Mouse (Mus musculus): ENCODE data around the gene Spdef. TPM values are rescaled to one million over a fixed set of nuclear protein-coding genes. Genes with fewer than 3 reads are reported as not detected.

Gene Spdef
- polyA plus RNA-seq (2015; fragmentation: Nextera tagmentation; extraction: Ambion mirVana), result 0.49 and 0.51 TPM in 2 replicates

DNA sequence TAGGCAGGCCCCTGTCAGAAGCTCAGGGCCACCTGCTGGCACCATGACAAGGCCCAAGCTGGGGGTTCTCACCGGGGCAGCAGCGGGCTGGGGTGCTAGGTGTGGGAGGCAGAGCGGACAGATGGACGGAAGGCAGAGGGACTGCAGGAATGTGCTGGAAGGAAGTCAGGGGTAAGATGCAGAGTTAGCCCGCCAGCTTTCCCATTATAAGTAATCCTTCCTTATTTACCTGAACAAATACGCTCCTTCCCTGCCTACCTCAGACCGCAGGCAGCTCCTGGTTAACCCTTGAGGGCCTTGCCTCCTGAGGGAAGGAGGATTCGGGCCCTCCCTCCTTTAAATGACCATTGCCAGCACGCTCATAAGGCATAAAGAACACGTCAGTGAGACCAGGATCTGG is at the start of gene Spdef:
Gene Spdef (minus strand): TSS at position 186 of the 400 bp plus-strand sequence.
- no peak for ATAC-seq (replicated peaks)

DNA sequence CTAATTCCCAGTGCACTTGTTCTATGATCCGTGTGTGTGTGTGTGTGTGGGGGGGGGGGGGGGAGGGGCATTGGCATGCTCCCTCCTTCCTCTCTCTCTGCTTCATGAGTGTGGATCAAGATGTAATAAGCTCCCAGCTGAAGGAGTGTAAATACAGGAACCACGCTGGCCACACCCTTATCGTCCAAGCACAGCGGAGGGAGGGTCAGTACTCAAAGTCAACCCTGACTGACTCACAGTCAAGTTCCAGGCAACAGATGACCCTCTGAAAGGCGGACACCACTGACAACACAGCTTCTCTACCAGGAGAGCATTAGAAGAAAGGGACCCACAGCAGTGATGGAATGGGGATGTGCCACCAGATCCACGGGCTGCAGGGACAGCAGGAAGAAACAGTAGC is 49.1 kb upstream of the Spdef start:
- WGBS, result 83% methylated on average over 6 of the region's 6 CpGs
- no peak overlapping the region for H3K4me2 ChIP-seq (replicated peaks)
- no peak for ATAC-seq (replicated peaks)
- H3K4me3 ChIP-seq, result no peak overlapping the region
- no peak overlapping the region for H3K27ac ChIP-seq (replicated peaks)
- no peaks in the 10 kb centered on the region for H3K4me1 ChIP-seq
- H3K9me3 ChIP-seq, result no peaks in the 10 kb centered on the region
- no peak overlapping the region for H3K9ac ChIP-seq (replicated peaks)
- no peaks in the 10 kb centered on the region for H3K27me3 ChIP-seq
- H3K36me3 ChIP-seq, result peaks cover 5% of the 10 kb centered on the region; the same call in 1 of the 2 replicates

More for the DNA sequence above, at the start of gene Spdef:
- 75% methylated on average over 10 of the region's 10 CpGs for WGBS
- Histone ChIP-seq H3K27ac (replicated peaks) (no peak within 1 kb of the TSS), H3K27me3 (no peaks in the 10 kb centered on the region), H3K4me3 (no peak within 1 kb of the TSS), H3K9me3 (no peaks in the 10 kb centered on the region), H3K9ac (replicated peaks) (no peak within 1 kb of the TSS), H3K36me3 (no peaks in the 10 kb centered on the region), H3K4me2 (replicated peaks) (no peak within 1 kb of the TSS), H3K4me1 (peaks cover 6% of the 10 kb centered on the region)

DNA sequence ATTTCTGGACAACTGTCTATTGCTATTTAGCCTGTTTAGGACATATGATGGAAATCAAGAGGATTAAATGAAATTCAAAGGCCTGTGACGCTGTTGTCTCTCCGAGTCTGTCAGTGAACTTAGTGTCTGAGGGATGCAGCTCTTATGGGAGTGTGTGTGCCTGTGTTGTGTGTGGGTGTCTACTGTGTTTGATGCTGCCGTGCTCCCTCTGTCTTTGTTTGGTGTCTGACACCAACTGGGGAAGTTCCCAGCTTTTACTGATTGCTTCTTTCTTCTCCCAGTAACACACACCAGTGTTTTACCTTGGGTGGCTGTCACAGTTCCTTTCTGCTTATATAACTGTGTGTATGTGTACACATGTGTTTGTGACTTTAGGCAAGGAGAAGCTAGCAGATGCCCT is 45.4 kb upstream of the Spdef start:
- no peak overlapping the region for H3K4me2 ChIP-seq (replicated peaks)
- WGBS, result 93% methylated on average over 3 of the region's 3 CpGs
- H3K4me3 ChIP-seq, result no peak overlapping the region
- no peak overlapping the region for H3K9ac ChIP-seq (replicated peaks)
- no peak overlapping the region for H3K27ac ChIP-seq (replicated peaks)
- peaks cover 5% of the 10 kb centered on the region; the same call in 1 of the 2 replicates for H3K36me3 ChIP-seq
- no peaks in the 10 kb centered on the region for H3K27me3 ChIP-seq
- no peaks in the 10 kb centered on the region for H3K9me3 ChIP-seq
- ATAC-seq (replicated peaks), result no peak
- no peaks in the 10 kb centered on the region for H3K4me1 ChIP-seq

DNA sequence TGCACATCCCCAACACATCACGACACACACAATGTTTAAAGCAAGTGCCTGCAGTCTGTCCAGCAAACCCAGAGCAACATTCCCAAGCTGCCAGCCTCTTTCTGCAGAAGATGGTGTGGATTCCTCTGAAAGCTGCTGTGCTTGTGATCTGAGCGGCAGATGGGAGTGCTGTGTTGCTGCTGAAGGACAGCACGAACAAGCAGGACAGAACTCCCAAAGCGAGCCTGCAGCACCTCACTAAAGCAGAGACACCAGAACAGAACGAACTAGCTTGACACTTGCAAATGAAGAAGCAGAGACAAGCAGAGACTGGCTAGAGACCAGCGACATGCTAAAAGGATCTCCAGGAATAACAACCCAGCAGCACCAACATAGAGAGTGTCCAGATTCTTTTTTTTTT is 42.9 kb upstream of the Spdef start:
- no peak overlapping the region for H3K9ac ChIP-seq (replicated peaks)
- no peak overlapping the region for H3K4me2 ChIP-seq (replicated peaks)
- WGBS, result 85% methylated on average over 6 of the region's 6 CpGs
- no peaks in the 10 kb centered on the region for H3K9me3 ChIP-seq
- no peak overlapping the region for H3K27ac ChIP-seq (replicated peaks)
- no peak for ATAC-seq (replicated peaks)
- peaks cover 9% of the 10 kb centered on the region; the same call in 1 of the 2 replicates for H3K36me3 ChIP-seq
- H3K4me1 ChIP-seq, result no peaks in the 10 kb centered on the region
- no peaks in the 10 kb centered on the region for H3K27me3 ChIP-seq
- H3K4me3 ChIP-seq, result no peak overlapping the region

DNA sequence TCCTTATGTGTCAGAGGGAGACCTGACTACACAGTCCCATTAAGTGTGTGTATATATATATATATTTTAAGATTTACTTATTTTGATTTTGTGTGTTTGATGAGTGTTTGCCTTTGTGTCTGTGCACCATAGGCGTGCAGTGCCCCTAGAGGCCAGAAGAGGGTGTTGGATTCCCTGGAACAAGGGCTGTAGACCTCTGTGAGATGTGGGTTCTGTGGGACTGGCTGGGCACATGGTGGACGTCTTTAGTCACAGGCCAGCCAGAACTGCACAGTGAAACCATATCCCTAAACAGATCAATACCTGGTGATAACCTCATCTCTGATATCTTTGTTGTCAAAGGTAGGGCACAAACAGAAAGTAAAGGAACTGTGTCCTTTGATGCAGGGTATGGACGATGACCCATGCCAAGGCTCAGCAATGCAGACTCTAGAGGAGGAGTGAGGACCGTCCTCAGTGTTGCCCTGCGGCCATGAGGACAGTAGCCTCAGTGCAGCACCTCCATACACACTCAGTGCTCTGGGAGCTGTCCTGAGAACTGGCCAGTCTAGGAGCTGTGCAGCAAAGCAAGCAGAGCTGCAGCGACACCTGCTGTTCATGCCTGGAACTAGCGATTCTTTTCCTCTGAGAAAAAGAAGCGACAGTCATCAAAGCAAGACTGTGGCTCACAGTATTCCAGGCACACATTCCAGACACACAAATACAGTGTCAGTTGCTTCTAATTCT is 40.2 kb upstream of the Spdef start:
- Histone ChIP-seq H3K9me3 (no peaks in the 10 kb centered on the region), H3K27ac (replicated peaks) (no peak overlapping the region), H3K4me1 (no peaks in the 10 kb centered on the region), H3K9ac (replicated peaks) (no peak overlapping the region), H3K4me3 (no peak overlapping the region), H3K4me2 (replicated peaks) (no peak overlapping the region), H3K36me3 (peaks cover 13% of the 10 kb centered on the region), H3K27me3 (no peaks in the 10 kb centered on the region)
- WGBS, result 60% methylated on average over 8 of the region's 8 CpGs
- 0 out of 2 replicates have a peak, but pooled peaks have one; percentile 63 for ATAC-seq (replicated peaks)

DNA sequence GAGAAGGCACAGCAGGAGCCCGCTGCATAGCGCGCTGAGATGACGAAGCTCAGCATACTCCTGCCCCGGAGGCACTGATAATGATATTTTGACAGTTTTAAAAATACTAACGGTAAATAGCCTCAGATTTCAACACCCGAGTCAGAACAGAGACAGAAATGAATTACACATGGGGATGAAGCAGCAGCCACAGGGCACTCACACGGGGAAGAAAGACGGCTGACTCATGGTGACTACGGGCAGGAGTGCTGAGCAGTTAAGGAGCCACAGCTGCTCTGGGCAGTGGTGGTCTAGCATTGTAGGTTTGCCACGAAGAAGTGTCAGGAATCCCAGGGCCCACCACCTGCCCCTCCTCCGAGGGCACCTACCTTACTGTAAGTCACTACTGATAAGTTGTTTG is 38.8 kb upstream of the Spdef start:
- Histone ChIP-seq H3K4me2 (replicated peaks) (no peak overlapping the region), H3K27me3 (no peaks in the 10 kb centered on the region), H3K9me3 (no peaks in the 10 kb centered on the region), H3K4me3 (no peak overlapping the region), H3K4me1 (no peaks in the 10 kb centered on the region), H3K36me3 (peaks cover 12% of the 10 kb centered on the region), H3K27ac (replicated peaks) (no peak overlapping the region), H3K9ac (replicated peaks) (no peak overlapping the region)
- no peak for ATAC-seq (replicated peaks)
- WGBS, result 80% methylated on average over 12 of the region's 12 CpGs

DNA sequence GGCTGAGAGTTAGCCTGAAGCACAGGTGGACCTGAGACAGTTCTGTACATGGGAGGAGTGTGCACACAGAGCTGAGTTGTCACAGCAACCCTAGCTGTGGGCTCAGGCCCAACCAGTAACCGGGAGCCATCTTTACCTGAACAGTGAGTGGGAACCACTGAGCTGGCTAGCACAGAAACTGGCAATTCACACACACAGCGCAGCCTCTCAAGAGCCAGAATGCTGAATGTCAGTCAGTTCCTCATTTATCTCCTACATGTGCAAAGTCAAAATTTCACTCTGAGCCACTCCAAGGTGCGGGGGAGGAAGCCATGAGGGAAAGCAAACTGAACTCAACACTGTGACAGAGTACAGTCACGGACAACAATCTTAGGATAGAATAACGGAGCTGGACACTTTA is 38.4 kb upstream of the Spdef start:
- Histone ChIP-seq H3K27me3 (no peaks in the 10 kb centered on the region), H3K9ac (replicated peaks) (no peak overlapping the region), H3K4me3 (no peak overlapping the region), H3K27ac (replicated peaks) (no peak overlapping the region), H3K9me3 (no peaks in the 10 kb centered on the region), H3K4me1 (no peaks in the 10 kb centered on the region), H3K4me2 (replicated peaks) (no peak overlapping the region), H3K36me3 (peaks cover 12% of the 10 kb centered on the region)
- ATAC-seq (replicated peaks), result no peak
- WGBS, result 83% methylated on average over 5 of the region's 5 CpGs

DNA sequence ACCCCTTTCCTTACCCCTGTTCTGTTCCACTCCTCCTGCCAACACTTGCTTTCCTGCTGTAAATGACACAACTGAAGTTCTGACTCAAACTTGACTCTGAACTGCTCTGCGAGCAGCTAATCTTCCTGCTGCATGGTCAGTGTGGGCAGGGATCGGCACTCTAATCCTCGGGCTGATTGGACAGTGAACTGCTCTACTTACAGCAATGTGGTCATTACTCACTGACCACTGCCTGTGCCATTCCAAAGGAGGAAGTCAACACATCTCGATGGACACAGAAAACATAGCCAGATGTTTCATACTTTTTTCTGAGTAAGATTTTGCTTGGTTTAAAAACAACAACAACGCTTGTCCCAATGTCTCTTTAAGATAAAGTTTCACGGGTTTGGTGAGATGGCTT is 36.3 kb upstream of the Spdef start:
- ATAC-seq (replicated peaks), result no peak
- Histone ChIP-seq H3K27me3 (no peaks in the 10 kb centered on the region), H3K4me3 (no peak overlapping the region), H3K27ac (replicated peaks) (no peak overlapping the region), H3K36me3 (peaks cover 12% of the 10 kb centered on the region), H3K4me1 (no peaks in the 10 kb centered on the region), H3K9ac (replicated peaks) (no peak overlapping the region), H3K9me3 (no peaks in the 10 kb centered on the region), H3K4me2 (replicated peaks) (no peak overlapping the region)
- 99% methylated on average over 6 of the region's 6 CpGs for WGBS

DNA sequence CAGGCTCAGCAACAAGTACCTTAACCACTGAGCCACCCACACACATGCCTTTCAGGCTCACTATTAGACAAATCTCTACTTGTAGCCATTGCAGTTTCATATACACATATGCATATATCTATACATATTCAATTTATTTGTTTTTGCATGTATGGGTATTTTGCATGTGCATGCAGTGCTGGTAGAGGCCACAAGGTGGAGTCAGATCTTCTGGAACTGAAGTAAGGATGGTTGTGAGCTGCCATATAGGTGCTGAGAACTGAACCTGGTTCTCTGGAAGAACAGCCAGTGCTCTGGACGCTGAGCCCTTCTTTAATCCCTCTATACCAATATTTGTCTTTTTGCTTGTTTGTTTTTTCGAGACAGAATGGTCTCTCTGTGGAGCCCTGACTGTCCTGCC is 35.7 kb upstream of the Spdef start:
- Histone ChIP-seq H3K27ac (replicated peaks) (no peak overlapping the region), H3K9ac (replicated peaks) (no peak overlapping the region), H3K36me3 (peaks cover 12% of the 10 kb centered on the region), H3K27me3 (no peaks in the 10 kb centered on the region), H3K4me3 (no peak overlapping the region), H3K4me2 (replicated peaks) (no peak overlapping the region), H3K9me3 (no peaks in the 10 kb centered on the region), H3K4me1 (no peaks in the 10 kb centered on the region)
- no peak for ATAC-seq (replicated peaks)
- 94% methylated on average over 2 of the region's 2 CpGs for WGBS

DNA sequence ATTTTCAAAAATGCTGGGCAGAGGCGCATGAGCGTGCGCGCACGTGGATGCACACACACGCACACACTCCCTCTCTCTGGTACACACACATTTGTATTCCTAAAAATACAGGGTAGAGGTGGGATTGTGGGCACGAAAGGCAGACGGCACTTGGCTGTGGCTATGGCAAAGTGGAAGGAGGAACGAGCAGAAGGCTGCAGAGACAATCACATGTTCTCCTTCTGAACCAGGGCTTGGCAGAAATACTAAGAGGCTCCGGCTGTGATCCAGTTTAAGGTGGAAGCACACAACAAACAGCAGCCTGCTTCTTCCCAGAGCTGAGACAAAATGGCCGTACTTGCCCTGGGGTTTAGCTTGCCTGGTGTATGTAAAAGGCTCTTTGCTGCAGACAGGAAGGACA is 34.1 kb upstream of the Spdef start:
- ATAC-seq (replicated peaks), result no peak

DNA sequence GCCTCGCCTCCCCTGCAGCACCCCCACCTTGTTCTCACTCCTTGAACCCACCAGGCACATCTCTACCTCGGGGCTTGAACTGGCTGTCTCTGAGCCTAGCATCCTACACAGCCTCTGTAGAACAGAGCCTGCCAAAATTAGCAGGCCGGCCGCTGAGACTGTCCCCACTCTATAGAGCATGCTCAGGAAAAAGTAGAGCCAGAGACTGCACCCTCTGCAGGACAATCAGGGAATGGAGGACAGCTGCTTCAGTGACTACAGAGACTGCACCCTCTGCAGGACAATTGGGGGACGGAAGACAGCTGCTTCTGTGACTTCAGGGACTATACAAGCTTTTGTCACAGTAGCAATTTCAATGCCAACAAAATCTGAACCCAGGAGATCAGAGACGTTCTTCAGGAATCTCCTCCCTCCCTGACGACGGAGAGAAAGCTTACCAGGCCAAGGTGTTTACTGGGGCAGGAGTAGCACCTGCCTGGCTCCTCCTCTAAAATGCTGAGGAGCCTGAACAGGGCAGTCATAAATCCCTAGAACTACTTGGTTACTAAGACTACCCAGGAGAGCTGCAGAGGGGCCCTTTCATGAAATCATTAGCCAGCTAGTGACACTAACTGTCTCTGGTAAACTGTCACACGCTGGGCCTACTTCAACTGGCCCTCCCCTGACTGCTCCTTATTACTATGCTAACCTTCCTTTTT is 33.0 kb upstream of the Spdef start:
- H3K4me1 ChIP-seq, result no peaks in the 10 kb centered on the region
- H3K9me3 ChIP-seq, result no peaks in the 10 kb centered on the region
- WGBS, result 29% methylated on average over 9 of the region's 9 CpGs
- peaks cover 9% of the 10 kb centered on the region for H3K36me3 ChIP-seq
- H3K9ac ChIP-seq (replicated peaks), result no peak overlapping the region
- H3K27me3 ChIP-seq, result no peaks in the 10 kb centered on the region
- no peak overlapping the region for H3K27ac ChIP-seq (replicated peaks)
- ATAC-seq (replicated peaks), result peak; percentile 78
- H3K4me3 ChIP-seq, result no peak overlapping the region
- no peak overlapping the region for H3K4me2 ChIP-seq (replicated peaks)

More for the DNA sequence above, 34.1 kb upstream of the Spdef start:
- Histone ChIP-seq H3K27ac (replicated peaks) (no peak overlapping the region), H3K4me1 (no peaks in the 10 kb centered on the region), H3K4me3 (no peak overlapping the region), H3K9me3 (no peaks in the 10 kb centered on the region), H3K36me3 (peaks cover 9% of the 10 kb centered on the region), H3K4me2 (replicated peaks) (no peak overlapping the region), H3K9ac (replicated peaks) (no peak overlapping the region), H3K27me3 (no peaks in the 10 kb centered on the region)
- WGBS, result 91% methylated on average over 11 of the region's 11 CpGs

DNA sequence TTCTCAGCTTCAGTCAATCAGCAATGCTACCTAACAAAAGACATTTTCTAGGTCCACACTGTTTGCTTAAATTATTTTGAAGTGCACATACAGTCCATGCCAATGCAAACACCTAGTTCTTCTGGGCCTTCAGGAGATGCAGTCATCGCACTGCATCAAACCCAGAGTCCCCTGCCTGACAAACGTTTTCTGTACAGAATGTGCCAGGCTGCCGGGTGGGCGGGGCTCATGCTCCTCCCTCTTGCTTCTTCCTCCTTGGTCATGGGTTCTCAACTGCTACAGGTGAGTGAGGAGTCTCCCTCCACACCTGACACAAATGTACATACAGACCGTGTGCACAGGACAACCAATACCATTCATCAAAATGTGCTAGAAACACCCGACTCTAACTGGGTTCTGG is 31.4 kb upstream of the Spdef start:
- Histone ChIP-seq H3K36me3 (peaks cover 9% of the 10 kb centered on the region), H3K27ac (replicated peaks) (no peak overlapping the region), H3K4me2 (replicated peaks) (no peak overlapping the region), H3K4me1 (no peaks in the 10 kb centered on the region), H3K4me3 (no peak overlapping the region), H3K9me3 (no peaks in the 10 kb centered on the region), H3K27me3 (no peaks in the 10 kb centered on the region), H3K9ac (replicated peaks) (no peak overlapping the region)
- no peak for ATAC-seq (replicated peaks)
- WGBS, result 84% methylated on average over 6 of the region's 6 CpGs
